Mouse (Mus musculus): ENCODE data around the gene Nhlh1. TPM values are rescaled to one million over a fixed set of nuclear protein-coding genes. Genes with fewer than 3 reads are reported as not detected.

Nhlh1 gene
- polyA plus RNA-seq, 2 experiments = not detected

DNA sequence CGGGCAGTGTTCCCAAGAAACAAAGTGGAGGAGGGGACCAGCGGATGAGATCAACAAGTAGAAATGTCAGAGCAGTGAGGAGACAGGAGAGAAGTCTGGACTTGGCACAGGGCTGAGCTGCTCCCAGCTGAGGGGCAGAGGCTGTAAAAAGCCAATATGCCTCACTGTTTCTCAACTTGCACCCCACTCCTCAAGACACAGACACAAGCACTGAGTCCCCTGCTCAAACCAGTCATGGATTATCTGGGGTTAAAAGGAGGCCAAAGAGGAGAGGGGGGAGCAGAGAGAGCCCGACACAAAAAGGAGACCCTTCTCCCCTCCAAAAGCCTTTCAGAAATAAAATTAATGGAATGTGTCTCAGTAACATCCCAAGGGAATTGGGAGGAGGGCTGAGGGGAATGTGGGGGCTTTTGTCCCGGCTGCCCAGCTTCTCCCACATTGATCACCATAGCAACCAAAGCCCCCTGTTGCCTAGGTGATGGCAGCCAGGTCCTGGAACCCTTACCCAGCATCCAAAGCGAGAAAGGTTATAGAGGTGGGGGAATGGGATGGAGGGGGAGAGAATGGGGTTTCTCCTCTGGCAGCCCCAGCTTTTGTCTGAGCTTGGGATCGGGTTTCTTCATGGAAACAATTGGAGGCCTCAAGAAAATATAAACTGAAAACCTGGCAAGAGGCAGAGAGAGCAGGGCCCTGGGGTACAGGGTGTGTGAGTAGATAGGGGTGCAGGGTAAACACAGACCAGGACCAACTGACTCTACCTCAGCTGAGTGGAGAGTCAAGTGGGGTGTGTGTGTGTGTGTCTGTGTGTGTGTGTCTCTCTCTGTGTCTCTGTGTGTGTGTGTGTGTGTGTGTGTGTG is 40.5 kb downstream of the Nhlh1 start:
- Histone ChIP-seq H3K9me3 (ENCODE audit: control insufficient read depth, low read length) (no peaks in the 10 kb centered on the region), H3K27me3 (ENCODE audit: control insufficient read depth, insufficient read depth, low read length) (no peaks in the 10 kb centered on the region), H3K4me1 (replicated peaks; ENCODE audit: control insufficient read depth in 2 of 2, insufficient read depth in 2 of 2, low read length in 1 of 2) (no peaks in the 10 kb centered on the region), H3K4me2 (ENCODE audit: low read depth) (no peak overlapping the region), H3K9ac (replicated peaks) (no peak overlapping the region), H3K4me3 (ENCODE audit: insufficient read depth in 1 of 2, low read depth in 2 of 2, low read length in 2 of 2) (no peak overlapping the region), H3K36me3 (replicated peaks; ENCODE audit: control insufficient read depth, insufficient read depth, low read depth) (no peaks in the 10 kb centered on the region), H3K27ac (no peak overlapping the region)
- ATAC-seq (ENCODE audit: insufficient read depth) = no peak
- TF ChIP-seq EP300 (IDR thresholded peaks at IDR 0.05; ENCODE audit: low read depth) (no peak), CTCF (IDR thresholded peaks at IDR 0.05; ENCODE audit: low read depth) (no peak)
- 63% methylated on average over 6 of the region's 6 CpGs for WGBS (ENCODE audit: insufficient replicate concordance)
- DNase-seq (ENCODE audit: low read depth in 3 of 3, low spot score in 3 of 3) = no peak

DNA sequence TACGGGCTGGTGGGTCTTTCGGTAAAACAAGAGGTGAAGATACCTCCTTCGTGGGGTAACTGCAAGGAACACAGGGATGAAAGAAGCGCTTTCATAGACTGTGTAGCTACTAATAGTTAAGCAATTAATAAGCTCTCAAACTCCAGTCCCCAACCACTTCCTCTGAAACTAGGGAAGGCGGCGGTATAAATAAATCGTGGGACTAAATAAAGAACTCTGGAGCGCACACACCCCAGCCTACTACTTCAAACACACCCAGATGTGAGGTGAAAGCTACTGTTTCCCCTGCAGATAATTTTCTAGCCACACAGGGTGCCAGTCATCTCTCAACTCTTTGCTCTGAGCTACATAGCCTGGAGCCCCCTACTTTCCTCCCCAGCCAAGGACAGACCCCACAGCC is 41.3 kb downstream of the Nhlh1 start:
- Histone ChIP-seq H3K4me2 (ENCODE audit: low read depth) (no peak overlapping the region), H3K27me3 (ENCODE audit: control insufficient read depth, insufficient read depth, low read length) (no peaks in the 10 kb centered on the region), H3K4me1 (replicated peaks; ENCODE audit: control insufficient read depth in 2 of 2, insufficient read depth in 2 of 2, low read length in 1 of 2) (no peaks in the 10 kb centered on the region), H3K9ac (replicated peaks) (no peak overlapping the region), H3K36me3 (replicated peaks; ENCODE audit: control insufficient read depth, insufficient read depth, low read depth) (no peaks in the 10 kb centered on the region), H3K27ac (no peak overlapping the region), H3K9me3 (ENCODE audit: control insufficient read depth, low read length) (no peaks in the 10 kb centered on the region), H3K4me3 (ENCODE audit: insufficient read depth in 1 of 2, low read depth in 2 of 2, low read length in 2 of 2) (no peak overlapping the region)
- 56% methylated on average over 8 of the region's 8 CpGs for WGBS (ENCODE audit: insufficient replicate concordance)
- TF ChIP-seq EP300 (IDR thresholded peaks at IDR 0.05; ENCODE audit: low read depth) (no peak), CTCF (IDR thresholded peaks at IDR 0.05; ENCODE audit: low read depth) (no peak)
- ATAC-seq (ENCODE audit: insufficient read depth) (no peak), DNase-seq (ENCODE audit: low read depth in 3 of 3, low spot score in 3 of 3) (no peak)

DNA sequence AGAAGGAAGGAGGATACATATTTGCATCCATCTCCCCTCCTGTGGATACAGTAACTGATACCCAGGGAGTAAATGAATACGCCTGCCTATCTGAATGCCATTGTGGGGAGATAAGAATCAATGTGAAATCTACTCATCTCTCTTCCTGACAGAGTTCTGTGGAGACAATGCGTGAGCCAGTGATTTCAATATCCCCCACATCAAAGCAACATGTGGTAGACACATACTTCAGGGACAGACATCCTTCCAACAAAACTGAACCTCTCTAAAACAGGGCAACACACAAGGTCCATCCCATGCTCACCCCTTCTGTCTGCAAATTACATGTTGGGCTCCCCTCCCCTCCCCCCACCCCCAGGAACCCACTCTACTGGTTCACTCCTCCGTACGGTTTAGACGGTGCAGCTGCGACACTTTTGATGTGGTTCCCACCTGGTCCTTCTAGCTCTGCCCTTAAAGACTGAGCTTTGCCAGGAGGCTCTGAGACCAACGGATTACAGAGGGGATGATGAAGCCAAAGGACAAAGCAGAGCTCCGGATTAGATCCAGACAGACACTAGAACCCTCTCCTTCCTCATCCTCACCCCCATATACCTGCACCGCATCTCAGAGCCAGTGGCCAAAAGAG is 41.9 kb downstream of the Nhlh1 start:
- TF ChIP-seq CTCF (IDR thresholded peaks at IDR 0.05; ENCODE audit: low read depth) = no peak
- TF ChIP-seq EP300 (IDR thresholded peaks at IDR 0.05; ENCODE audit: low read depth) = no peak
- Histone ChIP-seq H3K27me3 (ENCODE audit: control insufficient read depth, insufficient read depth, low read length) (no peaks in the 10 kb centered on the region), H3K36me3 (replicated peaks; ENCODE audit: control insufficient read depth, insufficient read depth, low read depth) (no peaks in the 10 kb centered on the region), H3K9me3 (ENCODE audit: control insufficient read depth, low read length) (no peaks in the 10 kb centered on the region), H3K27ac (no peak overlapping the region), H3K4me3 (ENCODE audit: insufficient read depth in 1 of 2, low read depth in 2 of 2, low read length in 2 of 2) (no peak overlapping the region), H3K9ac (replicated peaks) (no peak overlapping the region), H3K4me2 (ENCODE audit: low read depth) (no peak overlapping the region), H3K4me1 (replicated peaks; ENCODE audit: control insufficient read depth in 2 of 2, insufficient read depth in 2 of 2, low read length in 1 of 2) (no peaks in the 10 kb centered on the region)
- ATAC-seq (ENCODE audit: insufficient read depth) = no peak
- no peak for DNase-seq (ENCODE audit: low read depth in 3 of 3, low spot score in 3 of 3)
- 72% methylated on average over 9 of the region's 9 CpGs for WGBS (ENCODE audit: insufficient replicate concordance)

DNA sequence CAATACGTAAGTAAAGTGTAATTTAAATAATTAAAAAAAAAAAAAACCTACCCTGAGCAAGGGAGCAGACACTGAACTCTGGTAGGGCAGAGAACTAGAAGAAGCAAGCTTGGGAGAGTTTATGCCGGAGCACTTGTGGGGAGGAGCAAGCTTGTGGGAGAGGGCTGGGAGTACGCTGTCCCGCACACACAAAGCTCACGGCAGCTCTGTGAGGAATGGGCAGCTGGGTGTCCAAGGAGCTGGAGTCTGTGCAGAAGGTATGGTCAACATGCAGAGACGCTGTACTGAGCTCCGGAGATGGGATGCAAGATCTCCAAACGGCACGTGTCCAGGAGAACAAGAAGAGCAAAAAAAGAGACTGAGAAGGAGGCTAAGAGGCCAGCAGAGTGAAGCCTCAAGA is 42.6 kb downstream of the Nhlh1 start:
- no peak for TF ChIP-seq EP300 (IDR thresholded peaks at IDR 0.05; ENCODE audit: low read depth)
- no peak for TF ChIP-seq CTCF (IDR thresholded peaks at IDR 0.05; ENCODE audit: low read depth)
- WGBS (ENCODE audit: insufficient replicate concordance) = 76% methylated on average over 9 of the region's 9 CpGs
- no peak overlapping the region for H3K4me2 ChIP-seq (ENCODE audit: low read depth)
- no peaks in the 10 kb centered on the region for H3K27me3 ChIP-seq (ENCODE audit: control insufficient read depth, insufficient read depth, low read length)
- H3K4me3 ChIP-seq (ENCODE audit: insufficient read depth in 1 of 2, low read depth in 2 of 2, low read length in 2 of 2) = no peak overlapping the region
- H3K4me1 ChIP-seq (replicated peaks; ENCODE audit: control insufficient read depth in 2 of 2, insufficient read depth in 2 of 2, low read length in 1 of 2) = no peaks in the 10 kb centered on the region
- ATAC-seq (ENCODE audit: insufficient read depth) (no peak), DNase-seq (ENCODE audit: low read depth in 3 of 3, low spot score in 3 of 3) (no peak)
- H3K27ac ChIP-seq = no peak overlapping the region
- no peaks in the 10 kb centered on the region for H3K36me3 ChIP-seq (replicated peaks; ENCODE audit: control insufficient read depth, insufficient read depth, low read depth)
- no peaks in the 10 kb centered on the region for H3K9me3 ChIP-seq (ENCODE audit: control insufficient read depth, low read length)
- H3K9ac ChIP-seq (replicated peaks) = no peak overlapping the region

DNA sequence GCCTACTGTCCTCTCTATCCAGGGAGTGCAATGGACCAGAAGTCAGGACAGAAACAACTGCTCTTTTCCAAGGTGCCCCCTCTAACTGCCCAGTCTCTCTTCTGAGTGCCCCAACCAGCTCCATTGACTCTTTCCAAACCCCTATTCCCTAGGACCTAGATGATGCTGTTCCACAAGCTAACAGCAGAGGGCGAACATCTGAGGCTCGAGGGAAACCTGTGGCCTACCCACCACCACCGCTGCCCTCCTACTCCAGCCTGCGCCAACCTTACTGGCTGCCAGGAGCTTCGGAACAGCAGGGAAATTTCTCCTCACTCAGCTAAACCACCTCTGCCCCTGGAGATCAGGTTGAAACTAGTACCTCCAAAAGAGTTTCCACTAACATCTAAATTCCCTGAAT is 45.3 kb downstream of the Nhlh1 start:
- Histone ChIP-seq H3K9ac (replicated peaks) (no peak overlapping the region), H3K4me3 (ENCODE audit: insufficient read depth in 1 of 2, low read depth in 2 of 2, low read length in 2 of 2) (no peak overlapping the region), H3K36me3 (replicated peaks; ENCODE audit: control insufficient read depth, insufficient read depth, low read depth) (no peaks in the 10 kb centered on the region), H3K27me3 (ENCODE audit: control insufficient read depth, insufficient read depth, low read length) (no peaks in the 10 kb centered on the region), H3K4me1 (replicated peaks; ENCODE audit: control insufficient read depth in 2 of 2, insufficient read depth in 2 of 2, low read length in 1 of 2) (no peaks in the 10 kb centered on the region), H3K9me3 (ENCODE audit: control insufficient read depth, low read length) (no peaks in the 10 kb centered on the region), H3K27ac (no peak overlapping the region), H3K4me2 (ENCODE audit: low read depth) (no peak overlapping the region)
- 24% methylated on average over 5 of the region's 5 CpGs for WGBS (ENCODE audit: insufficient replicate concordance)
- peak; percentile 76 for TF ChIP-seq CTCF (IDR thresholded peaks at IDR 0.05; ENCODE audit: low read depth)
- TF ChIP-seq EP300 (IDR thresholded peaks at IDR 0.05; ENCODE audit: low read depth) = no peak
- ATAC-seq (ENCODE audit: insufficient read depth) = no peak
- DNase-seq (ENCODE audit: low read depth in 3 of 3, low spot score in 3 of 3) = peak in 2 of 3 experiments; percentile 22 to 28

Measured in liver, embryonic 14.5 days (tissue).